Mouse (Mus musculus) stomach, embryonic 16.5 days (tissue): ENCODE results near the gene Slc25a29. TPM values are rescaled to one million over a fixed set of nuclear protein-coding genes. Genes with fewer than 3 reads are reported as not detected.

Source experiments
- ATAC-seq: fragments of 200-750 bp; cut with Nextera tagmentation; 2 replicates; pipeline ENCODE4 v1.8.0; 2017; ENCODE audit warnings: moderate number of reproducible peaks, moderate TSS enrichment; ENCODE audit not compliant: insufficient read depth, low FRiP score
- H3K27ac ChIP-seq: fragments of 300-500 bp; sonication (generic); 2 replicates; pipeline ENCODE4 v1.5.1; 2014; ENCODE audit warnings: low read length
- H3K27me3 ChIP-seq: fragments of 300-500 bp; sonication (generic); 2 replicates; pipeline ENCODE4 v1.6.1; 2014; ENCODE audit warnings: low read length, control low read depth, mixed read lengths; ENCODE audit not compliant: control insufficient read depth, insufficient read depth
- H3K36me3 ChIP-seq: fragments of 300-500 bp; sonication (generic); 2 replicates; pipeline ENCODE4 v1.6.1; 2014; ENCODE audit warnings: low read length; ENCODE audit not compliant: control insufficient read depth, insufficient read depth
- H3K4me1 ChIP-seq: fragments of 300-500 bp; sonication (generic); 2 replicates; pipeline ENCODE4 v1.6.1; 2014; ENCODE audit warnings: low read length, control low read depth, mixed read lengths; ENCODE audit not compliant: control insufficient read depth, insufficient read depth
- H3K4me2 ChIP-seq: fragments of 300-500 bp; sonication (generic); 2 replicates; pipeline ENCODE4 v1.6.1; 2014; ENCODE audit warnings: low read depth, low read length, mixed read lengths
- H3K4me3 ChIP-seq: fragments of 300-500 bp; sonication (generic); replicated peaks from 2 replicates; pipeline ENCODE4 v1.5.1; 2014; ENCODE audit warnings: mild to moderate bottlenecking, low read length
- H3K9ac ChIP-seq: fragments of 300-500 bp; sonication (generic); 2 replicates; pipeline ENCODE4 v1.6.1; 2014; ENCODE audit warnings: low read length
- H3K9me3 ChIP-seq: fragments of 300-500 bp; sonication (generic); replicated peaks from 2 replicates; pipeline ENCODE4 v1.6.1; 2016; ENCODE audit warnings: low read length, control low read depth; ENCODE audit not compliant: control insufficient read depth
- WGBS: fragments of 180-500 bp; shearing (Covaris S2); extraction: QIAGEN DNeasy Blood & Tissue Kit; methylation state at CpG from one replicate; pipeline ENCODE4 v1.1.7; 2014; 5-methylcytosine and 5-hydroxymethylcytosine counted together
- polyA plus RNA-seq: library from polyadenylated mRNA; unstranded; fragments of >200 nt; fragmentation: Nextera tagmentation; extraction: Ambion mirVana; gene quantifications from 2 replicates; pipeline ENCODE4 v1.2.1, GENCODE M21; 2015

Gene Slc25a29
- polyA plus RNA-seq, 1 experiment from 2014 or later, result 8.2 TPM

DNA sequence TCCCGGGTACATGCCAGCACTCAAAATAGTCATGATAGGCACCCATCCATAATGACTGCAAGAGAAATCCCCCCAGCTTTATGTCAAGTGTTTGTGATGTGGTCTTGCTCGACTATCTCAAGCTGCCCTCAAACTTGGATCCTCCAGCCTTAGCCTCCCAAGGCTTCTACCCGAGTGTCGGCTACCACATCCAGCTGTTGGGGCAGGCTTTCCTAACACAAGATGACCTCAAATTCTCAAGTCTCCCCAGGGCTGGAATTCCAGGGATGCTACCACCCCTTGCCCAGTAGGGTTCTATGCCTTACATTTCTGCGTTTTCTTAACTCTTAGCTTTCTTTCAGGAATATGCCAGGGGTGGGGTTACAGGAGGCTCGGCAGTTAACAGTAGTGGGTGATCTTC, 5.3 kb downstream of the Slc25a29 start:
- ATAC-seq, result no peak
- Histone ChIP-seq H3K4me2 (no peak overlapping the region), H3K27me3 (no peaks in the 10 kb centered on the region), H3K9ac (no peak overlapping the region), H3K27ac (no peak overlapping the region), H3K4me3 (no peak overlapping the region), H3K36me3 (peaks cover 4% of the 10 kb centered on the region; the same call in 1 of the 2 replicates), H3K4me1 (no peaks in the 10 kb centered on the region), H3K9me3 (no peaks in the 10 kb centered on the region)
- WGBS, result 85% methylated on average over 6 of the region's 6 CpGs

DNA sequence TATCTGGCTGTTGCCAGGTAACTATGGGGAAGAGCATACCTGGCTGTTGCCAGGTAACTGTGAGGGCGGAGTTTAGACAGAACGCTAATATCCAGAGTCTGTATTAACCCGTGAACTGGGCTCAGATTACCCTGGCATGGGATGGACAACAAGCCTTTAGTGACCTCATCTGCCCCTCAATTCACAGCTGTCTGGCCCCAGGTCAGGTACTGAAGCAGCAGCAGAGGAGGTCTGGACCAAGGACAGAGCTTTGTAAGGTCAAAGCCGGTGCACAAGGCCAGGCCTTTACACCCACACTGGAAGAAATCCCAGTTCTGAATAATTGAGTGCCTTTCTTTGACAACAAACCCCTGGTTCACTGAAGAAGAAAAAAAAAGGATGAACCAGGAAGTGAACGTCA, 6.0 kb downstream of the Slc25a29 start:
- no peak for ATAC-seq
- Histone ChIP-seq H3K27ac (no peak overlapping the region), H3K4me2 (no peak overlapping the region), H3K27me3 (no peaks in the 10 kb centered on the region), H3K4me3 (no peak overlapping the region), H3K9me3 (no peaks in the 10 kb centered on the region), H3K36me3 (peaks cover 4% of the 10 kb centered on the region; the same call in 1 of the 2 replicates), H3K4me1 (no peaks in the 10 kb centered on the region), H3K9ac (no peak overlapping the region)
- WGBS, result 60% methylated on average over 5 of the region's 5 CpGs

DNA sequence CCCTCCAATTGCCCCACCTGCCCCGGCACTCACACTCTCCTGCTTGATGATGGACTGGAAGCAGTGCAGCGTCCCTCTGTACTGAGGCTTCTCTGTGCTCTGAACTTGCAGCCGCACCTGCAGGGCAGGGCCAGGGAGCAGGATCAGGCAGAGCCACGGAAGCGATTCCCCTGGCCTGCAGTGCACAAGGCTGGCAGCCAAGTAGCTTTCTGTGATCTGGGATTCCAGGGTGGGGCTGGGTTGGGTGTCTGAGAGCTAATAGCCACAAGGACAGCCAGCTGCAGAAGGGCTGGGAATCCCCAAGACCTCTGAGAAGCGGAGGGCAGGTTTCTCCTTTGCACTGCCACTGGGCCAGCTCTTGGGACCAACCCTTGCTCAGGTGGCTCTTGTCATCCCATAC, 8.0 kb downstream of the Slc25a29 start:
- Histone ChIP-seq H3K27me3 (no peaks in the 10 kb centered on the region), H3K27ac (no peak overlapping the region), H3K4me2 (no peak overlapping the region), H3K9ac (no peak overlapping the region), H3K36me3 (peaks cover 4% of the 10 kb centered on the region; the same call in 1 of the 2 replicates), H3K4me1 (no peaks in the 10 kb centered on the region), H3K4me3 (no peak overlapping the region), H3K9me3 (no peaks in the 10 kb centered on the region)
- 89% methylated on average over 6 of the region's 6 CpGs for WGBS
- no peak for ATAC-seq

DNA sequence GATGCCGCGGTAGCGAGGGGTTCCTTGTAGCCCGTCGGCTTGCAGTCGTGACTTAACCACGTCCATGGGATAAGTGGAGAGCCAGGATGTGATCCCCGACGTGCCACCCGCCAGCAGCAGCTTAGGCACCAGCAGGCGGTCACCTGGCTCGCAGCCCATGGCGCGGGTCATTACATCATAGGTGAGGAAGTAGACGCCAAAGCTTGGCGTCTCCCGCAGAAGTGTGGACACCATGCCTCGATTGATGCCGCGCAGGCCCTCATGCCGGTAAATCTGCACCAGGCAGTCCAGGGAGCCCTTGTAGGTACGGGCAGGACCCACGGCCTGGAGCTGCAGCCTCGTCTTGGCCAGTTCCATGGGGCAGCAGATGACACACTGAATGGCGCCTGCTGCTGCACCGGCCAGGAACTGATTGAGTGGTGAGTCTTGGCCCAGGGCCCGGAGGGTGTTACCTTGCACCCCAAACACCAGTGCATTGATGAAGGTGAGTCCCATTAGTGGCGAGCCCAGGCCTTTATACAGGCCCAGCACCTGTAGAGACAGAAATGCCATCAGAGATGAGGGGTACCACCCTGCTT, 8.6 kb downstream of the Slc25a29 start:
- no peak overlapping the region for H3K9ac ChIP-seq
- H3K4me2 ChIP-seq, result no peak overlapping the region
- H3K4me3 ChIP-seq, result no peak overlapping the region
- WGBS, result 94% methylated on average over 28 of the region's 28 CpGs
- no peaks in the 10 kb centered on the region for H3K9me3 ChIP-seq
- H3K27ac ChIP-seq, result no peak overlapping the region
- no peaks in the 10 kb centered on the region for H3K27me3 ChIP-seq
- no peak for ATAC-seq
- H3K36me3 ChIP-seq, result peaks cover 4% of the 10 kb centered on the region; the same call in 1 of the 2 replicates
- H3K4me1 ChIP-seq, result no peaks in the 10 kb centered on the region

DNA sequence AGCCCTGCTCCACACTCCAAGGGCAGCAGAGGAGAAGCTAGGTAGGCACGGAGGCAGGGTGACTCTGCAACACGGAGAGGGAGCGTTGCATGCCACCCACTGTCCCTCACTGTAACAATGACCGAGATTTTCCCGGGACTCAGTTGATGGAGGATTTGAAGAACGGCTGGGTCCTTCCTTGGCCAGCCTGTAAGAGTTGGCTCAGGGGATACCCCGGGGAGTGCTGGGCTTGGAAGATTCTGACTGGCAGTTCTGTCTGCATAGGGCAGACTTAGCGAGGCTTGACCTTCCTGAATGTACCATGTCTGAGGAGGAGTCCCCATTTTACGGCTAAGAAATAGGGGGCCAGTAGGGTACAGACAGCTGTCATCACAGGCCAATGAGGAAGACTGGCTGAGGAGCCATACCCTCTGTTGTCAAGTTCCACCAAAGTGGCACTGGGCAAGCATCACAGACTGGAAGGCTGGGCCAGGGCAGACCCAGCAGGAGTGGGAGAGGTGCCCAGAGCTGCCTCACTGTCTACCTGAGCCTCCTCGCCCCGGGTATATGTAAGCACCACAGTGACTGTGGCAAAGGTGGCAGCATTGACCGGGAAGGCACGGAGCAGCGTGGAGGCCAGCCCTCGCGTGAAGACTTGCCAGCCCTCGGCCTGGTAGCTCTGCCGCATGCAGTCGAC, 9.3 kb downstream of the Slc25a29 start:
- Histone ChIP-seq H3K4me1 (no peaks in the 10 kb centered on the region), H3K27me3 (no peaks in the 10 kb centered on the region), H3K36me3 (peaks cover 4% of the 10 kb centered on the region; the same call in 1 of the 2 replicates), H3K9ac (no peak overlapping the region), H3K27ac (no peak overlapping the region), H3K9me3 (no peaks in the 10 kb centered on the region), H3K4me2 (no peak overlapping the region), H3K4me3 (no peak overlapping the region)
- 92% methylated on average over 19 of the region's 19 CpGs for WGBS
- no peak for ATAC-seq

DNA sequence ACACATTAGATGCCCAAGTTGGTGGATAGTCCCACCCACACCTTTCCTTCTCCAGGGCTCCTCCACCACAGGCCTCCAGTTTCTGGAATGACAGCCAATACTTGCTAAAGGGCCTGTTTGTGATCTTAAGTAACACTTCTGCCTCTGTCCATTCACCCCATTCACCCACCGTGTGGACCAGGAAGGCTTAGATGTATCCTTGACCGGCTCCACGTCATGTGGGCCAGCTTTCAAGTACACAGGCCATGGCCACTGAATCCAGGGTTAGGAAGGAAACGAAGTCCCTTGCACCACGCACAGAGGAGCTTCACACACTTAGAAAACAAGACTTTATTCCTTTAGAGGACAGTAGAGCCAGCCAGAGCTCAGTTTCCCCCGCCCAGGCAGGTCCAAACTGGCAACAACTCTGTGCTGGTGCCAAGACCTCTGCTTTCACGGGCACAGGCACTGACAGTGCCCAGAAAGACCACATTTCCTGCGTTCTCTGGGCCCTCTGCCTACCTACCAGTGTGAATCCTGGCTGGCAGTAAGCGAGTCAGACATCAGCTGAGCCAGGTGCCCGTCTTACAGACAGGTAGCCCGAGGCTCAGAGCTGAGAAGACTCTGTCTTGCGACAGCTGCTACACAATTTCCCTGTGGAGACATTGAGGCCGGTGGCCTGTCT, 10.0 kb downstream of the Slc25a29 start:
- H3K4me1 ChIP-seq, result no peaks in the 10 kb centered on the region
- no peak overlapping the region for H3K4me2 ChIP-seq
- H3K36me3 ChIP-seq, result peaks cover 4% of the 10 kb centered on the region; the same call in 1 of the 2 replicates
- ATAC-seq, result no peak
- H3K9ac ChIP-seq, result no peak overlapping the region
- H3K9me3 ChIP-seq, result no peaks in the 10 kb centered on the region
- WGBS, result 91% methylated on average over 13 of the region's 13 CpGs
- no peaks in the 10 kb centered on the region for H3K27me3 ChIP-seq
- H3K27ac ChIP-seq, result no peak overlapping the region
- H3K4me3 ChIP-seq, result no peak overlapping the region

DNA sequence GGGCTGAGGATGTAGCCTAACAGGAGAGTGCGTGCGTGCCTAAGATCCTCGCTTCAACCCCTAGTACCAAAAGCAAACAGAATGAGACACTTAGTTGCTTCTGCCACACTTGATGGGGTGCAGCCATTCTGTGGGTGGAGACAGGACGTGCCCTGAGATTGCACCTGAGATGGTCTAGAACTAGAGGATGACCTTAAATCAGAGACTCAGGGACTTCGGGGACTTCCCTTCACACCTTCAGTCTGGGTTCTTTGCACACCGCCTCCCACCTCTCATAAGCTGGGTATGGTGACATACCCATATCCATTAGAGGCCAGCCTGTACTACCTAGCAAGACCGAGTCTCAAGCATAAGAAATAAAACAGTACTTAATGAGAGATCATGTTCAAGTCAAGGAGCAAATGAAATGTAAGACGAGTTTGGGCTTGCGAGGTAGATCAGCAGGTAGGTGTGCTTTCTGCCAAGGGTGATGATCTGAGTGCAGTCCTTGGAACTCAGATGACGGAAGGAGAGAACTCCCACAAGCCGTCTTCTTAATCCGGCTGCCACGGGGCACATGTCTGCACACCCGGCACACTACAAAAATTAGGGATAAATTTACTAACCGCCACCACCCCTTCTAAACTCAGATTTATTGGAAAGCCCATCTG, 11.3 kb downstream of the Slc25a29 start:
- Histone ChIP-seq H3K4me3 (no peak overlapping the region), H3K4me1 (no peaks in the 10 kb centered on the region), H3K27ac (no peak overlapping the region), H3K27me3 (no peaks in the 10 kb centered on the region), H3K4me2 (no peak overlapping the region), H3K9me3 (no peaks in the 10 kb centered on the region), H3K36me3 (peaks cover 4% of the 10 kb centered on the region; the same call in 1 of the 2 replicates), H3K9ac (no peak overlapping the region)
- WGBS, result 78% methylated on average over 15 of the region's 15 CpGs
- ATAC-seq, result no peak

DNA sequence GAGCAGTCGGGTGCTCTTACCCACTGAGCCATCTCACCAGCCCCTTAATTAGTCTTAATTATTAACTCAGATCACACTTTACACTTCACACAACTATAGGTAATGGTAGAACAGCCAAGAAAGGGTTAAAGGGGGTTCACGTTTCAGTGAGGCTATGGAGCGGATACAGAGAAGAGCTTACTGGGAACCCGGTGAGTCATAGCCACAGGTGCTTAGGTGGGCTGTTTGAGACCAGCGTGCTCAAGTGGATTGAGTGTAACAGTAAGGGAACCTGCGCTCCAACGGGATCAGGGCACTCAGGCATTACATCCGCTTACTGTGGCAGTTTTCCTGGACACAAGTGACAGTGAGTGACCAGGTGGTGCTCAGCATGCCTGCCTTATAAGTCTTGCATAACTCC, 12.6 kb downstream of the Slc25a29 start:
- no peaks in the 10 kb centered on the region for H3K4me1 ChIP-seq
- no peak overlapping the region for H3K4me2 ChIP-seq
- no peaks in the 10 kb centered on the region for H3K9me3 ChIP-seq
- WGBS, result 60% methylated on average over 8 of the region's 8 CpGs
- H3K27me3 ChIP-seq, result no peaks in the 10 kb centered on the region
- no peak overlapping the region for H3K9ac ChIP-seq
- no peak overlapping the region for H3K4me3 ChIP-seq
- H3K36me3 ChIP-seq, result peaks cover 4% of the 10 kb centered on the region; the same call in 1 of the 2 replicates
- no peak overlapping the region for H3K27ac ChIP-seq
- no peak for ATAC-seq

DNA sequence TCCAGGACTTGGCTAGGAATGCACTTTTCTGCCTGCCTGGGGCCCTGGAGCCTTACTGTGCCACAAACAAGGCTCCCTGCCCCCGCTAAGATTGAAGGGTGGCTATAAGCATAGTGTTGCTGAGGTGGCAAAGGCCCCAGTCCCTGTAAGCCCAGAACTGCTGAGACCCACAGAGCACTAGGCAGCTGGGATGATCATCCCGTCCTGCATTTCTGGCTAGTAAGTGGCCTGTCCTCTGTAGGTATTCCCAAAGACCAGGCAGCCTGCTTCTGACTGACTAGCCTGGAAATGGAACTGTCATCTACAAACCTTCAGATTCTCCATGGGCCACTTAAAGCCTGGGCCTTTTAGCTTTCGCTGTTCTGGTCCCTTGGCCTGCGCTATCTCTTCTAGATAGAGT, 15.2 kb downstream of the Slc25a29 start:
- Histone ChIP-seq H3K9ac (no peak overlapping the region), H3K4me2 (no peak overlapping the region), H3K27me3 (no peaks in the 10 kb centered on the region), H3K27ac (no peak overlapping the region), H3K4me1 (no peaks in the 10 kb centered on the region), H3K36me3 (no peaks in the 10 kb centered on the region), H3K9me3 (no peaks in the 10 kb centered on the region), H3K4me3 (no peak overlapping the region)
- no peak for ATAC-seq
- WGBS, result 94% methylated on average over 4 of the region's 4 CpGs
